Mouse (Mus musculus): ENCODE measurements around the gene Ccdc144b. TPM values are rescaled to one million over a fixed set of nuclear protein-coding genes. Genes with fewer than 3 reads are reported as not detected.

The Ccdc144b gene
- polyA plus RNA-seq (2014; fragmentation: Illumina TruSeq; extraction: RNeasy Lipid Tissue Mini Kit (QIAGEN cat#74804); ENCODE audit: low replicate concordance): not detected

DNA sequence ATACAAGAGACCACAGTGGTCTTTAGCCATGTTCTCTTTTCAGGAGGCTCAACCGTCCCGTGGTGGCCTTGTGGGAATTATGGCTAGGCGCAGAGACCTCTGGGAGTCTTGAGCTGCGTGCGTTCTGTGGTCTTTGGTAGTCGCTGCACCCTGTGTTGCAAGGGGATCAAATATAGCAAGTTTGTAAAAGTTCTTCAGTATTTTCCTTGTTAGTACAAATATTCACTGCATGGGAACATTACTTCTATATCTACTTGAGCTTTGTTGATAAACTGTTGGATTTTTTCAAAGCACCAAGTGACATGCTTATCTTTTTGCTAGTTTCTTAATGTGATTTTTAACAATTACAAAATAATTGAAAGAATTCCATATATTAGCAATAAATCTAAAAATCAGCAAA lies at the start of gene Ccdc144b:
TSS of gene Ccdc144b (minus strand) at position 101 of the 400 bp plus-strand sequence.

DNA sequence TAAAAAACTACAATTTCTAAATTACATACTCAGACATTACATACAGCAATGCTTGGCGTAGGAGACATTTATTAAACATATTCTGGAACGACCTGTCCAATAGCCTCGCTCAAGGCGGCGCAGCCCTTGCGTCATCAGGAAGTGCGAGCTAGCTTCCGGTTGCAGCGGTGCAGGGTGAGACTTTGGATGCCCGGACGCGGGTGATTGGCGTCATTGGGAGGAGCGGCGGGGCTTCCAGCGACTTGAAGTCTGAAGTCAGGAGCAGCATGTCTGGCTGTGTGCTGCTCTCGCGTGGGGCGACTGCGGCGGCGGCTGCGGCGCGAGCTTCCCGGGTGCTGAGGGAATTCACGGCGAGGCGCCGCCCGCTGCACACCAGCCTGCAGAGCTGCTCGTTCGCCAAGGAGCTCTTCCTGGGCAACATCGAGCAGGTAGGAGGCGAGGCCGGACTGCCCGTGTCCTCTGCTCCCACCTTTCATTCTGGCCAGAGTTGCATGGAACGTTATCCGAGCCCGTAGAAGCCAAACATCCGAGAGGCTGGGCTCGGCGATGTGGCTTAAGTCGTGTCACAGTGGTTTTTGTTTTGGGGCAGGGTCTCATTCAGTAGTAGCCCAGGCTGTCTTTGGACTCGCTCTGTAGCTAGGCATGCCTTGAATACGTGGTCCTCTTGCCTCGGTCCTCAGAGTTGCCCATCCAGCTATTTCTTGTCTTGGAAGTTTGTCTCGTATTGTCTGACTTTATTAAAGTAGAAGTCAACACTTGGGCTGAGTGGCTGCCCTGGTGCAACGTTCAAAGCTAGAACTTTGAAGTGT lies 12.7 kb upstream of the Ccdc144b start, which contains the start of gene Acad9:
TSS of gene Acad9 (plus strand) at position 137 of the 809 bp plus-strand sequence.

DNA sequence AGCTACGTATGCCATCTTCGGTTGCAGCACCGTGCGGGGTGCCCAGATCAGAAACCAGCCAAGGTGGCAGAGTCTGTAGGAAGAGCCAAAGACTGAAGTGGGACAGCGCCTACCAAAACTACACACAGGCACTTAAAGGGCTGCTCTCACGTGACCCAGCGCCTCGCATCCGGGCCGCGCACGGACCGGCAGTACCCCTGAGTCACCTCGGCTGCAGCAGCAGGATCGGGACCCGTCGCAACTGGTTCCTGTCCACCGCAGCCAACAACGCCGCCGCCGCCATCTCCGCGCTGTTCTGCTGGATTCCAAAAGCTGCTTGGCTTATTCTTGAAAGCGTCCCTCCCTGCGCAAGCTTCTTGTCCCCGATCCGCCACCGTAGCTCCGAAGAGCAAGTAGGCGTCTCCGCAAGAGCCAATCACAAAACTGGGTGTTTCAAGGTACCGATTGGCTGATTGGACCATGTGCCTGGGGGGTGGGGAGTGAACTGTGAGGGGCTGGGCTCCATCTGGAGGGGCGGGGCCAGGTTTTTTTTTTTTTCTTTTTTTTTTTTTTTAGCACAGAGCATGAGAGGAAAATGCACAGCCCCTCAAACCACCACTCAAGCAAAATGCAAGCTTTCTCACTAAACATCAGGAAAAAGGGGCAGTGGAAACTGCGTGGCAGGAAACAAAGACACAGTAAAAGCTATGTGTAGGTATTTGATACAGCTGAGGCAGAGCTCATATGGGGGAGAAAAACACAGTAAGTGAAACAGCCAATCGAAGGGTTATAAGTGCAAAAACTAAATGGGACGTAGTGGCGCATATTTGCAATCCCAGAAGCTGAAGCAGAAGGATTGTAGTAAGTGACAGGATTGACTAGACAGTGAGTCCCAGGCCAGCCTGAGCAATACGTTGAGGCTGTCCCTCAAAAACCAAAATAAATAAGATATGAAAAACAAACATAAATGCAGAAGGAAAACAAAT lies 52.8 kb downstream of the Ccdc144b start, which contains the start of gene Mccc1:
TSS of gene Mccc1 (minus strand) at position 404 of the 965 bp plus-strand sequence.

Other genes with a start within 250 kb of the Ccdc144b start
- gene Dcun1d1, start 116.1 kb downstream of the Ccdc144b start, polyA plus RNA-seq (2014; fragmentation: Illumina TruSeq; extraction: RNeasy Lipid Tissue Mini Kit (QIAGEN cat#74804); ENCODE audit: low replicate concordance): 232 TPM
- 40.9 TPM for gene Mccc1, start 52.9 kb downstream of the Ccdc144b start, polyA plus RNA-seq (2014; fragmentation: Illumina TruSeq; extraction: RNeasy Lipid Tissue Mini Kit (QIAGEN cat#74804); ENCODE audit: low replicate concordance)
- gene Acad9, start 12.4 kb upstream of the Ccdc144b start, polyA plus RNA-seq (2014; fragmentation: Illumina TruSeq; extraction: RNeasy Lipid Tissue Mini Kit (QIAGEN cat#74804); ENCODE audit: low replicate concordance): 11.8 TPM
- 6.3 TPM for gene D3Ertd254e, start 97.5 kb upstream of the Ccdc144b start, polyA plus RNA-seq (2014; fragmentation: Illumina TruSeq; extraction: RNeasy Lipid Tissue Mini Kit (QIAGEN cat#74804); ENCODE audit: low replicate concordance)
- gene Qrfpr, start 168.8 kb upstream of the Ccdc144b start, polyA plus RNA-seq (2014; fragmentation: Illumina TruSeq; extraction: RNeasy Lipid Tissue Mini Kit (QIAGEN cat#74804); ENCODE audit: low replicate concordance): not detected

Measured in small intestine, adult 10 weeks (tissue).